Mouse (Mus musculus): ENCODE measurements around the gene Vgll1. TPM values are rescaled to one million over a fixed set of nuclear protein-coding genes. Genes with fewer than 3 reads are reported as not detected.
A peak's percentile ranks its signal among the peaks of the same experiment; 100 is the strongest.

The Vgll1 gene
- polyA plus RNA-seq (2012; rRNA removed): not detected in 2 replicates

GRCm38 (mm10) chrX:57087806-57088205 is at the start of gene Vgll1:
Gene Vgll1, plus strand, starts transcription at chrX:57088106.
- Histone ChIP-seq H3K36me3 (ENCODE audit: control insufficient read depth, insufficient read depth, low read length) (no peaks in the 10 kb centered on the region), H3K4me3 (ENCODE audit: extremely low read depth, insufficient read depth, insufficient read length) (no peak within 1 kb of the TSS), H3K27me3 (ENCODE audit: control insufficient read depth, insufficient read depth, low read length) (no peaks in the 10 kb centered on the region), H3K4me1 (ENCODE audit: control insufficient read depth, insufficient read depth, insufficient read length) (no peaks in the 10 kb centered on the region), H3K27ac (ENCODE audit: insufficient read depth, low read length) (no peak within 1 kb of the TSS)
- DNase-seq (ENCODE audit: low read depth in 1 of 2, low spot score in 2 of 2): no peak
- TF ChIP-seq CTCF (IDR thresholded peaks at IDR 0.05; ENCODE audit: extremely low read depth, insufficient read depth, insufficient read length, insufficient replicate concordance) (no peak), POLR2A (IDR thresholded peaks at IDR 0.05; ENCODE audit: low read depth, low read length) (no peak)
- WGBS: 87% methylated on average over 4 of the region's 4 CpGs

DNA sequence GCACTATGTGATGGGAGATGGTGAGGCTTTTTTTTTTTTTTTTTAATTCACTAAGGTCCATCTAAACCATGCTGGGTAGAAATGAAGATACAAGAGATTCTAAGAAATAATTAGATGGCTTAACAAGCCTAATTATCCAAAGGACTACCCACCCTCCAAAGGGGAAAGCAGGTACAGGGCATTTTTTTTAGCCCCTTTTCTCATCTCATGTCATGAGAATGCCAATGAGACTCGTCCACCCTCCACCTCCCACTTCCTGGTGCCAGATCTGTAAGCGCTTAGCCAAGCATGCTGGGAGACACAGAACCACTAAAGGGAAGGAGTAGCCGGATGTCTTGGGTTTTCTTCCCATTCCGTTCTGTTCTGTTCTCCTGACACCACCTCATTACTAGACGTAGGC is 45.1 kb upstream of the Vgll1 start, which contains the start of gene Brs3:
Gene Brs3, plus strand, starts transcription at position 301 of the 400 bp plus-strand sequence.
- no peaks in the 10 kb centered on the region for H3K4me1 ChIP-seq (ENCODE audit: control insufficient read depth, insufficient read depth, insufficient read length)
- DNase-seq (ENCODE audit: low read depth in 1 of 2, low spot score in 2 of 2): no peak
- TF ChIP-seq POLR2A (IDR thresholded peaks at IDR 0.05; ENCODE audit: low read depth, low read length): no peak
- TF ChIP-seq CTCF (IDR thresholded peaks at IDR 0.05; ENCODE audit: extremely low read depth, insufficient read depth, insufficient read length, insufficient replicate concordance): no peak
- H3K4me3 ChIP-seq (ENCODE audit: extremely low read depth, insufficient read depth, insufficient read length): no peak within 1 kb of the TSS
- no peaks in the 10 kb centered on the region for H3K36me3 ChIP-seq (ENCODE audit: control insufficient read depth, insufficient read depth, low read length)
- no peak within 1 kb of the TSS for H3K27ac ChIP-seq (ENCODE audit: insufficient read depth, low read length)
- H3K27me3 ChIP-seq (ENCODE audit: control insufficient read depth, insufficient read depth, low read length): no peaks in the 10 kb centered on the region
- 77% methylated on average over 5 of the region's 5 CpGs for WGBS

- Histone ChIP-seq H3K36me3 (ENCODE audit: control insufficient read depth, insufficient read depth, low read length) (no peaks in the 10 kb centered on the region), H3K4me1 (ENCODE audit: control insufficient read depth, insufficient read depth, insufficient read length) (no peaks in the 10 kb centered on the region), H3K27me3 (ENCODE audit: control insufficient read depth, insufficient read depth, low read length) (no peaks in the 10 kb centered on the region), H3K4me3 (ENCODE audit: extremely low read depth, insufficient read depth, insufficient read length) (no peak overlapping the region), H3K27ac (ENCODE audit: insufficient read depth, low read length) (no peak overlapping the region)
- 75% methylated on average over 6 of the region's 6 CpGs for WGBS
- TF ChIP-seq POLR2A (IDR thresholded peaks at IDR 0.05; ENCODE audit: low read depth, low read length) (no peak), CTCF (IDR thresholded peaks at IDR 0.05; ENCODE audit: extremely low read depth, insufficient read depth, insufficient read length, insufficient replicate concordance) (no peak)
- DNase-seq (ENCODE audit: low read depth in 1 of 2, low spot score in 2 of 2): no peak
These were observed 44.0 kb upstream of the Vgll1 start for GRCm38 (mm10) chrX:57043869-57044268.

- H3K4me3 ChIP-seq (ENCODE audit: extremely low read depth, insufficient read depth, insufficient read length): peak overlapping the region; percentile 99
- no peaks in the 10 kb centered on the region for H3K27me3 ChIP-seq (ENCODE audit: control insufficient read depth, insufficient read depth, low read length)
- no peaks in the 10 kb centered on the region for H3K4me1 ChIP-seq (ENCODE audit: control insufficient read depth, insufficient read depth, insufficient read length)
- peak overlapping the region; percentile 97 for H3K27ac ChIP-seq (ENCODE audit: insufficient read depth, low read length)
- peaks cover 3% of the 10 kb centered on the region; the same call in 1 of the 2 replicates for H3K36me3 ChIP-seq (ENCODE audit: control insufficient read depth, insufficient read depth, low read length)
- 21% methylated on average over 4 of the region's 4 CpGs for WGBS
- no peak for DNase-seq (ENCODE audit: low read depth in 1 of 2, low spot score in 2 of 2)
- TF ChIP-seq POLR2A (IDR thresholded peaks at IDR 0.05; ENCODE audit: low read depth, low read length) (no peak), CTCF (IDR thresholded peaks at IDR 0.05; ENCODE audit: extremely low read depth, insufficient read depth, insufficient read length, insufficient replicate concordance) (no peak)
These were observed 35.1 kb upstream of the Vgll1 start for GRCm38 (mm10) chrX:57052848-57053173.

GRCm38 (mm10) chrX:57053174-57053992 is 34.5 kb upstream of the Vgll1 start, which contains the start of gene Htatsf1:
Gene Htatsf1, plus strand, starts transcription at chrX:57053583.
- peak; percentile 63 to 64 for DNase-seq (ENCODE audit: low read depth in 1 of 2, low spot score in 2 of 2)

DNA sequence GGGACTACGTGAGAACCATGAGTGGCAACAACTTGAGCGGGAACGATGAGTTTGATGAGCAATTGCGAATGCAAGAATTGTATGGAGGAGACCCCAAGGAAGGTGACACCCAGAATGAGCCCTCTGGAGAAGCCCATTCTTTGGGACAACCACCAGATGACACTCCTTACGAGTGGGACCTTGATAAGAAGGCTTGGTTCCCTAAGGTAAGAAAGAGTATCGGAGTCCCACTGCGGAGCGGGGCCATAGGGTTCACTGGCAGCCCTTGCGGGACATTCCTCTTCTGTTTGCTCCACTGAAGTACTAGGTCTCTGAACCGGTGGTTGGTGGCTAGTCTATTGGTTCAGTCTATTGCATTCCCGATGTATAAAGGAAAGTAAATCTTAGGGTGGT is 33.9 kb upstream of the Vgll1 start:
- WGBS: 40% methylated on average over 11 of the region's 11 CpGs
- no peak for DNase-seq (ENCODE audit: low read depth in 1 of 2, low spot score in 2 of 2)

More at GRCm38 (mm10) chrX:57053174-57053992, 34.5 kb upstream of the Vgll1 start, which contains the start of gene Htatsf1:
- H3K27ac ChIP-seq (ENCODE audit: insufficient read depth, low read length): peak within 1 kb of the TSS; percentile 97
- H3K27me3 ChIP-seq (ENCODE audit: control insufficient read depth, insufficient read depth, low read length): no peaks in the 10 kb centered on the region
- H3K4me3 ChIP-seq (ENCODE audit: extremely low read depth, insufficient read depth, insufficient read length): peak within 1 kb of the TSS; percentile 99
- no peak for TF ChIP-seq CTCF (IDR thresholded peaks at IDR 0.05; ENCODE audit: extremely low read depth, insufficient read depth, insufficient read length, insufficient replicate concordance)
- TF ChIP-seq POLR2A (IDR thresholded peaks at IDR 0.05; ENCODE audit: low read depth, low read length): no peak
- WGBS: 30% methylated on average over 85 of the region's 85 CpGs
- no peaks in the 10 kb centered on the region for H3K4me1 ChIP-seq (ENCODE audit: control insufficient read depth, insufficient read depth, insufficient read length)
- H3K36me3 ChIP-seq (ENCODE audit: control insufficient read depth, insufficient read depth, low read length): peaks cover 3% of the 10 kb centered on the region; the same call in 1 of the 2 replicates

DNA sequence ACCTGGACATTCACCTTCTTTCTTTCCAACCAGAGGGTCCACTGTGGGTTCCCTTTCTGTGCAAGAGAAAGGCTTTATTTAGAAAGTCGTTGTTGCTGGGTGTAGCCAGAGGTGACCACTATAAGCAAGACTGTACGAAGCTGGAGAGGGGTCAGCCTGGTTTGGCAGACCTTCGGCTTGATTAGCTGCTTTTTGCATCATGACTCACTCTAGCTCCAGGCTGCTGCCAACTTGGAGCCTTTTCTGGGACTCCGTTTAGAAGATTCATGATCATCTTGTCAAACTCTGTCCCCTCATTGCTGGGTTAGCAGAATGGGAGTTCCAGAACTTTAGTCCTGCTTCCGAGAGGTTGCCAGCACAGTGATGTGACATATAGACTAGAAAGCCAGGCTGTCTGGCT is 6.4 kb upstream of the Vgll1 start:
- no peak overlapping the region for H3K4me3 ChIP-seq (ENCODE audit: extremely low read depth, insufficient read depth, insufficient read length)
- 81% methylated on average over 5 of the region's 5 CpGs for WGBS

More for the DNA sequence above, 33.9 kb upstream of the Vgll1 start:
- H3K27ac ChIP-seq (ENCODE audit: insufficient read depth, low read length): 0 out of 2 replicates have a peak overlapping the region, but pooled peaks have one; percentile 43
- TF ChIP-seq POLR2A (IDR thresholded peaks at IDR 0.05; ENCODE audit: low read depth, low read length) (no peak), CTCF (IDR thresholded peaks at IDR 0.05; ENCODE audit: extremely low read depth, insufficient read depth, insufficient read length, insufficient replicate concordance) (no peak)
- H3K36me3 ChIP-seq (ENCODE audit: control insufficient read depth, insufficient read depth, low read length): peaks cover 3% of the 10 kb centered on the region; the same call in 1 of the 2 replicates
- peak overlapping the region; percentile 99 for H3K4me3 ChIP-seq (ENCODE audit: extremely low read depth, insufficient read depth, insufficient read length)
- no peaks in the 10 kb centered on the region for H3K4me1 ChIP-seq (ENCODE audit: control insufficient read depth, insufficient read depth, insufficient read length)
- no peaks in the 10 kb centered on the region for H3K27me3 ChIP-seq (ENCODE audit: control insufficient read depth, insufficient read depth, low read length)

More for the DNA sequence above, 6.4 kb upstream of the Vgll1 start:
- no peaks in the 10 kb centered on the region for H3K27me3 ChIP-seq (ENCODE audit: control insufficient read depth, insufficient read depth, low read length)
- DNase-seq (ENCODE audit: low read depth in 1 of 2, low spot score in 2 of 2): no peak
- TF ChIP-seq POLR2A (IDR thresholded peaks at IDR 0.05; ENCODE audit: low read depth, low read length) (no peak), CTCF (IDR thresholded peaks at IDR 0.05; ENCODE audit: extremely low read depth, insufficient read depth, insufficient read length, insufficient replicate concordance) (no peak)
- H3K27ac ChIP-seq (ENCODE audit: insufficient read depth, low read length): no peak overlapping the region
- H3K36me3 ChIP-seq (ENCODE audit: control insufficient read depth, insufficient read depth, low read length): no peaks in the 10 kb centered on the region
- no peaks in the 10 kb centered on the region for H3K4me1 ChIP-seq (ENCODE audit: control insufficient read depth, insufficient read depth, insufficient read length)

All from spleen, adult 2 months (tissue).